Mouse (Mus musculus) forebrain, embryonic 16.5 days (tissue): ENCODE measurements at regions not wholly inside any gene's neighbourhood (a gene's known extent, or its start where the extent isn't known, plus 50 kb on each side); places are given as distances from the start of the nearest gene placed in this dataset.

Experiments
- ATAC-seq: fragments of 200-750 bp; cut with Nextera tagmentation; 2 replicates; pipeline ENCODE4 v1.8.0; 2017; ENCODE audit warnings: mild to moderate bottlenecking, moderate library complexity
- H3K27ac ChIP-seq: fragments of 300-500 bp; sonication (generic); 2 replicates; pipeline ENCODE4 v1.5.1; 2014; ENCODE audit warnings: low read length, control low read depth
- H3K27me3 ChIP-seq: fragments of 300-500 bp; sonication (generic); replicated peaks from 2 replicates; pipeline ENCODE4 v1.6.1; 2014; ENCODE audit warnings: low read length; ENCODE audit not compliant: control insufficient read depth, insufficient read depth
- H3K36me3 ChIP-seq: fragments of 300-500 bp; sonication (generic); 2 replicates; pipeline ENCODE4 v1.6.1; 2014; ENCODE audit not compliant: control insufficient read depth, insufficient read depth
- H3K4me1 ChIP-seq: fragments of 300-500 bp; sonication (generic); replicated peaks from 2 replicates; pipeline ENCODE4 v1.6.1; 2014; ENCODE audit warnings: low read length; ENCODE audit not compliant: control insufficient read depth, insufficient read depth
- H3K4me2 ChIP-seq: fragments of 300-500 bp; sonication (generic); 2 replicates; pipeline ENCODE4 v1.6.1; 2014; ENCODE audit warnings: mild to moderate bottlenecking, low read length, control low read depth
- H3K4me3 ChIP-seq: fragments of 300-500 bp; sonication (generic); replicated peaks from 2 replicates; pipeline ENCODE4 v1.5.1; 2014; ENCODE audit warnings: mild to moderate bottlenecking, low read length, control low read depth
- H3K9ac ChIP-seq: fragments of 300-500 bp; sonication (generic); replicated peaks from 2 replicates; pipeline ENCODE4 v1.6.1; 2014; ENCODE audit warnings: low read depth, low read length, control low read depth
- H3K9me3 ChIP-seq: fragments of 300-500 bp; sonication (generic); 2 replicates; pipeline ENCODE4 v1.6.1; 2016; ENCODE audit warnings: low read length; ENCODE audit not compliant: control insufficient read depth
- WGBS: fragments of 180-500 bp; shearing (Covaris S2); extraction: QIAGEN DNeasy Blood & Tissue Kit; methylation state at CpG from one replicate; pipeline ENCODE4 v1.1.7; 2014; 5-methylcytosine and 5-hydroxymethylcytosine counted together

DNA sequence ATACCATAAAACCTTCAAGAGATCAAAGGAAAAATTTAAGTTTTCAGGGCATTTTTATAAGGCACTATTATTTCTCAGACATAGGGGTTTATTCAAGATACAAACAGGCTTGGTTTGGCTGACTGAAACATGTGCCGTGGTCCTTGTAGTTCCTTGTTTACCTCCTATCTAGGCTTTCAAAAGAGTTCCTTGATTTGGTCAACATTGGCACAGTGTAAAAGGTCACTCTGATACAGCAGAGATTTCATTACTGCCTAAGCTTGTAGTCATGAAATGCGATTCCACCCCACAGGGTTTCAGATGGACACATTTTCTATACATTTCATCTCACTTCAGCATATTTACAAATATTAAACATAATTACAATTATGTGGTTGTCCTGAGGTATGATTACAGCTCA is 85.6 kb downstream of the Car2 start:
- Histone ChIP-seq H3K4me1 (no peaks in the 10 kb centered on the region), H3K4me3 (no peak overlapping the region), H3K36me3 (no peaks in the 10 kb centered on the region), H3K27ac (no peak overlapping the region), H3K27me3 (no peaks in the 10 kb centered on the region), H3K9me3 (no peaks in the 10 kb centered on the region), H3K4me2 (no peak overlapping the region), H3K9ac (no peak overlapping the region)
- no peak for ATAC-seq
- 82% methylated on average over 2 of the region's 2 CpGs for WGBS

- no peaks in the 10 kb centered on the region for H3K36me3 ChIP-seq
- ATAC-seq: no peak
- no peak overlapping the region for H3K9ac ChIP-seq
- H3K4me1 ChIP-seq: no peaks in the 10 kb centered on the region
- no peaks in the 10 kb centered on the region for H3K9me3 ChIP-seq
- WGBS: 96% methylated on average over 2 of the region's 2 CpGs
- H3K27me3 ChIP-seq: no peaks in the 10 kb centered on the region
- no peak overlapping the region for H3K4me2 ChIP-seq
- no peak overlapping the region for H3K27ac ChIP-seq
- H3K4me3 ChIP-seq: no peak overlapping the region
Observed at GRCm38 (mm10) chr3:14974758-14975157, 88.7 kb downstream of the Car2 start.

GRCm38 (mm10) chr3:14975203-14975602 is 89.1 kb downstream of the Car2 start:
- H3K27ac ChIP-seq: no peak overlapping the region
- H3K4me2 ChIP-seq: no peak overlapping the region
- H3K27me3 ChIP-seq: no peaks in the 10 kb centered on the region
- H3K4me1 ChIP-seq: no peaks in the 10 kb centered on the region
- no peak for ATAC-seq
- no peaks in the 10 kb centered on the region for H3K36me3 ChIP-seq
- H3K4me3 ChIP-seq: no peak overlapping the region
- no peaks in the 10 kb centered on the region for H3K9me3 ChIP-seq
- 92% methylated on average over 2 of the region's 2 CpGs for WGBS
- no peak overlapping the region for H3K9ac ChIP-seq

- H3K27ac ChIP-seq: no peak overlapping the region
- H3K4me1 ChIP-seq: no peaks in the 10 kb centered on the region
- no peak overlapping the region for H3K9ac ChIP-seq
- no peaks in the 10 kb centered on the region for H3K27me3 ChIP-seq
- H3K4me3 ChIP-seq: no peak overlapping the region
- no peaks in the 10 kb centered on the region for H3K9me3 ChIP-seq
- WGBS: 18% methylated on average over 5 of the region's 5 CpGs
- H3K36me3 ChIP-seq: no peaks in the 10 kb centered on the region
- no peak for ATAC-seq
- H3K4me2 ChIP-seq: no peak overlapping the region
Observed at GRCm38 (mm10) chr3:14979116-14979613, 93.1 kb downstream of the Car2 start.

GRCm38 (mm10) chr3:14989635-14990034 is 103.6 kb downstream of the Car2 start:
- Histone ChIP-seq H3K9me3 (no peaks in the 10 kb centered on the region), H3K4me2 (no peak overlapping the region), H3K27me3 (no peaks in the 10 kb centered on the region), H3K27ac (no peak overlapping the region), H3K9ac (no peak overlapping the region), H3K4me3 (no peak overlapping the region), H3K36me3 (no peaks in the 10 kb centered on the region), H3K4me1 (no peaks in the 10 kb centered on the region)
- WGBS: 81% methylated on average over 3 of the region's 3 CpGs
- no peak for ATAC-seq

DNA sequence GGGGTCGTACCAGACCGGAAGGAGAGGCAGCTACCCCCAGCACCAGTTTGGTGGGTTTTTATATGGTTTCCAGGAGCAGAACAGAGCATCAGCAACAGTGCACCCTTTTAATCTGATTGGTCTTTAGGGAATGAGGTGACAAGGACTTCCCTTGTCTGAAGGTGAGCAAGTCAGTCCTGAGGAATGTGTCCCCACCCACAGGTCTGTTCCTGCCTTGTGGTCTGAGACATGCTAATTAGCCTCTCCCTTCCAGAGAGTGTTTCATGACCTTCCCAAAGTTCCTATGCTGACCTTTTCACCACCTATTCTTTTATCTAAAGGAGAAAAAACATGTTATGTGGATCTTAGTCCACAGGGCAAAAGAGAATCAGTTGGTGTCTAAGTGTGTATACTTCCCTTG is 107.9 kb downstream of the Car2 start:
- Histone ChIP-seq H3K9ac (no peak overlapping the region), H3K9me3 (no peaks in the 10 kb centered on the region), H3K36me3 (no peaks in the 10 kb centered on the region), H3K27ac (no peak overlapping the region), H3K27me3 (no peaks in the 10 kb centered on the region), H3K4me3 (no peak overlapping the region), H3K4me2 (no peak overlapping the region), H3K4me1 (no peaks in the 10 kb centered on the region)
- whole genome bisulfite sequencing: 78% methylated on average over 2 of the region's 2 CpGs
- ATAC-seq: no peak

DNA sequence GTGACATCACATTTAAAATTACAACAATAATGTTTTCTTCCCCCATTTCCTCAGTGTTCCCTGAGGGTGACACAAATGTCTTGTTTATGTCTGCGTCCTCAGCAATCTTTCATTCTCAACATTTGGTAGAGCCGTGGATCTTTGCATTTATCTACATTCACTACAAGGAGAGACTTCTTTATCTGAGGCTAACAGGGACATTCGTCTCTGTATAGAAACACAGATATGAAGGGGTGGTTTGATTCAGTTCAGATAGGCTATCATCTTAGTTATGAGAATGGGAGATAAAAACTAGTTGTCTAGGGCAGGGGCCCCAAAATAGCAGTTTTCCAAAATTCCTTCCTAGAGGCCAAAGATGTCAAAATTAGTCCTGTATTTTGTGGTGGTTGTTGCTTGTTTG is 111.2 kb downstream of the Car2 start:
- H3K36me3 ChIP-seq: no peaks in the 10 kb centered on the region
- no peak overlapping the region for H3K4me3 ChIP-seq

GRCm38 (mm10) chr3:14998521-14998920 is 112.4 kb downstream of the Car2 start:
- no peak overlapping the region for H3K27ac ChIP-seq
- WGBS: 35% methylated on average over 2 of the region's 2 CpGs
- no peak overlapping the region for H3K4me2 ChIP-seq
- H3K36me3 ChIP-seq: no peaks in the 10 kb centered on the region
- no peak overlapping the region for H3K4me3 ChIP-seq
- no peaks in the 10 kb centered on the region for H3K27me3 ChIP-seq
- H3K9ac ChIP-seq: no peak overlapping the region
- H3K9me3 ChIP-seq: no peaks in the 10 kb centered on the region
- no peaks in the 10 kb centered on the region for H3K4me1 ChIP-seq
- ATAC-seq: no peak

More for the DNA sequence above, 111.2 kb downstream of the Car2 start:
- Histone ChIP-seq H3K9ac (no peak overlapping the region), H3K9me3 (no peaks in the 10 kb centered on the region), H3K4me1 (no peaks in the 10 kb centered on the region), H3K27me3 (no peaks in the 10 kb centered on the region), H3K27ac (no peak overlapping the region), H3K4me2 (no peak overlapping the region)
- no peak for ATAC-seq
- WGBS: 89% methylated on average over 3 of the region's 3 CpGs

GRCm38 (mm10) chr3:14999411-14999810 is 113.3 kb downstream of the Car2 start:
- WGBS: 86% methylated on average over 1 of the region's 1 CpGs
- no peak overlapping the region for H3K27ac ChIP-seq
- ATAC-seq: no peak

GRCm38 (mm10) chr3:14999914-15000313 is 113.8 kb downstream of the Car2 start:
- ATAC-seq: no peak
- Histone ChIP-seq H3K27me3 (no peaks in the 10 kb centered on the region), H3K4me2 (no peak overlapping the region), H3K9ac (no peak overlapping the region), H3K9me3 (no peaks in the 10 kb centered on the region), H3K4me3 (no peak overlapping the region), H3K27ac (no peak overlapping the region), H3K4me1 (no peaks in the 10 kb centered on the region), H3K36me3 (no peaks in the 10 kb centered on the region)

More at GRCm38 (mm10) chr3:14999411-14999810, 113.3 kb downstream of the Car2 start:
- Histone ChIP-seq H3K27me3 (no peaks in the 10 kb centered on the region), H3K36me3 (no peaks in the 10 kb centered on the region), H3K9me3 (no peaks in the 10 kb centered on the region), H3K9ac (no peak overlapping the region), H3K4me1 (no peaks in the 10 kb centered on the region), H3K4me3 (no peak overlapping the region), H3K4me2 (no peak overlapping the region)
